Mouse (Mus musculus) hindbrain, embryonic 16.5 days (tissue): ENCODE data around the gene Cpne4. TPM values are rescaled to one million over a fixed set of nuclear protein-coding genes. Genes with fewer than 3 reads are reported as not detected.
A peak's percentile ranks its signal among the peaks of the same experiment; 100 is the strongest.

Experiments used
- ATAC-seq: fragments of 200-750 bp; cut with Nextera tagmentation; 2 replicates; pipeline ENCODE4 v1.8.0; 2017; ENCODE audit warnings: moderate TSS enrichment, moderate library complexity
- H3K27ac ChIP-seq: fragments of 300-500 bp; sonication (generic); 2 replicates; pipeline ENCODE4 v1.5.1; 2014; ENCODE audit warnings: low read depth, mild to moderate bottlenecking, control low read depth, low read length, moderate library complexity
- H3K27me3 ChIP-seq: fragments of 300-500 bp; sonication (generic); replicated peaks from 2 replicates; pipeline ENCODE4 v1.6.1; 2014; ENCODE audit warnings: low read length; ENCODE audit not compliant: control insufficient read depth, insufficient read depth
- H3K36me3 ChIP-seq: fragments of 300-500 bp; sonication (generic); 2 replicates; pipeline ENCODE4 v1.6.1; 2014; ENCODE audit warnings: mild to moderate bottlenecking, low read length, moderate library complexity, mixed read lengths; ENCODE audit not compliant: control insufficient read depth, insufficient read depth
- H3K4me1 ChIP-seq: fragments of 300-500 bp; sonication (generic); 2 replicates; pipeline ENCODE4 v1.6.1; 2014; ENCODE audit warnings: low read depth, low read length; ENCODE audit not compliant: control insufficient read depth, insufficient read depth
- H3K4me2 ChIP-seq: fragments of 300-500 bp; sonication (generic); 2 replicates; pipeline ENCODE4 v1.6.1; 2014; ENCODE audit warnings: mild to moderate bottlenecking, low read length, control low read depth, moderate library complexity
- H3K4me3 ChIP-seq: fragments of 300-500 bp; sonication (generic); 2 replicates; pipeline ENCODE4 v1.5.1; 2014; ENCODE audit warnings: mild to moderate bottlenecking, low read length, control low read depth, moderate library complexity
- H3K9ac ChIP-seq: fragments of 300-500 bp; sonication (generic); 2 replicates; pipeline ENCODE4 v1.6.1; 2014; ENCODE audit warnings: low read depth, mild to moderate bottlenecking, control low read depth, low read length, moderate library complexity
- H3K9me3 ChIP-seq: fragments of 300-500 bp; sonication (generic); 2 replicates; pipeline ENCODE4 v1.6.1; 2014; ENCODE audit warnings: mild to moderate bottlenecking, low read length, moderate library complexity; ENCODE audit not compliant: control insufficient read depth
- WGBS: fragments of 180-500 bp; shearing (Covaris S2); extraction: QIAGEN DNeasy Blood & Tissue Kit; methylation state at CpG from one replicate; pipeline ENCODE4 v1.1.7; 2014; 5-methylcytosine and 5-hydroxymethylcytosine counted together
- polyA plus RNA-seq: library from polyadenylated mRNA; unstranded; fragments of >200 nt; fragmentation: Nextera tagmentation; extraction: Ambion mirVana; gene quantifications from 2 replicates; pipeline ENCODE4 v1.2.1, GENCODE M21; 2015

Gene Cpne4
- polyA plus RNA-seq, 1 experiment from 2014 or later, result 13.0 TPM

GRCm38 (mm10) chr9:105028311-105028710 is 481.2 kb downstream of the Cpne4 start:
- Histone ChIP-seq H3K9me3 (no peaks in the 10 kb centered on the region), H3K27ac (no peak overlapping the region), H3K4me1 (no peaks in the 10 kb centered on the region), H3K4me3 (no peak overlapping the region), H3K4me2 (no peak overlapping the region), H3K9ac (no peak overlapping the region), H3K36me3 (no peaks in the 10 kb centered on the region), H3K27me3 (no peaks in the 10 kb centered on the region)
- no peak for ATAC-seq
- WGBS, result 85% methylated on average over 3 of the region's 3 CpGs

- no peaks in the 10 kb centered on the region for H3K27me3 ChIP-seq
- H3K4me1 ChIP-seq, result no peaks in the 10 kb centered on the region
- H3K27ac ChIP-seq, result no peak overlapping the region
- H3K9ac ChIP-seq, result no peak overlapping the region
- ATAC-seq, result no peak
- no peaks in the 10 kb centered on the region for H3K36me3 ChIP-seq
- no peak overlapping the region for H3K4me2 ChIP-seq
- H3K4me3 ChIP-seq, result no peak overlapping the region
- 56% methylated on average over 9 of the region's 9 CpGs for WGBS
- no peaks in the 10 kb centered on the region for H3K9me3 ChIP-seq
These were observed 485.5 kb downstream of the Cpne4 start for GRCm38 (mm10) chr9:105032572-105032971.

GRCm38 (mm10) chr9:105033641-105034040 is 486.6 kb downstream of the Cpne4 start:
- no peak overlapping the region for H3K4me3 ChIP-seq
- WGBS, result 90% methylated on average over 7 of the region's 7 CpGs

GRCm38 (mm10) chr9:105037847-105038246 is 490.8 kb downstream of the Cpne4 start:
- H3K4me1 ChIP-seq, result no peaks in the 10 kb centered on the region
- H3K9me3 ChIP-seq, result no peaks in the 10 kb centered on the region
- no peak overlapping the region for H3K4me3 ChIP-seq
- 79% methylated on average over 3 of the region's 3 CpGs for WGBS
- no peak overlapping the region for H3K9ac ChIP-seq
- no peaks in the 10 kb centered on the region for H3K36me3 ChIP-seq
- no peak overlapping the region for H3K4me2 ChIP-seq
- no peaks in the 10 kb centered on the region for H3K27me3 ChIP-seq
- no peak overlapping the region for H3K27ac ChIP-seq
- ATAC-seq, result no peak

More at GRCm38 (mm10) chr9:105033641-105034040, 486.6 kb downstream of the Cpne4 start:
- Histone ChIP-seq H3K4me1 (no peaks in the 10 kb centered on the region), H3K36me3 (no peaks in the 10 kb centered on the region), H3K4me2 (no peak overlapping the region), H3K9ac (no peak overlapping the region), H3K27me3 (no peaks in the 10 kb centered on the region), H3K27ac (no peak overlapping the region), H3K9me3 (no peaks in the 10 kb centered on the region)
- ATAC-seq, result no peak

- no peak overlapping the region for H3K4me2 ChIP-seq
- H3K4me3 ChIP-seq, result no peak overlapping the region
- WGBS, result 65% methylated on average over 7 of the region's 7 CpGs
- no peaks in the 10 kb centered on the region for H3K36me3 ChIP-seq
- no peak overlapping the region for H3K9ac ChIP-seq
- H3K27ac ChIP-seq, result no peak overlapping the region
- no peak for ATAC-seq
- H3K27me3 ChIP-seq, result no peaks in the 10 kb centered on the region
- H3K9me3 ChIP-seq, result no peaks in the 10 kb centered on the region
- no peaks in the 10 kb centered on the region; the same call in none of the 2 replicates for H3K4me1 ChIP-seq
These were observed 498.9 kb downstream of the Cpne4 start for GRCm38 (mm10) chr9:105046014-105046413.

GRCm38 (mm10) chr9:105048351-105048750 is 501.3 kb downstream of the Cpne4 start:
- no peaks in the 10 kb centered on the region; the same call in none of the 2 replicates for H3K4me1 ChIP-seq
- no peak overlapping the region for H3K4me3 ChIP-seq
- no peaks in the 10 kb centered on the region for H3K9me3 ChIP-seq
- peak overlapping the region; percentile 72 for H3K27ac ChIP-seq
- ATAC-seq, result peak; percentile 70
- no peaks in the 10 kb centered on the region for H3K27me3 ChIP-seq
- no peaks in the 10 kb centered on the region for H3K36me3 ChIP-seq
- peak overlapping the region; percentile 12; the same call in 1 of the 2 replicates for H3K4me2 ChIP-seq
- no peak overlapping the region for H3K9ac ChIP-seq
- whole genome bisulfite sequencing, result 25% methylated on average over 10 of the region's 10 CpGs

GRCm38 (mm10) chr9:105049636-105050035 is 502.6 kb downstream of the Cpne4 start:
- 63% methylated on average over 2 of the region's 2 CpGs for WGBS
- no peaks in the 10 kb centered on the region for H3K36me3 ChIP-seq
- no peak overlapping the region for H3K9ac ChIP-seq
- no peaks in the 10 kb centered on the region for H3K27me3 ChIP-seq
- H3K4me1 ChIP-seq, result peaks cover 10% of the 10 kb centered on the region
- no peak overlapping the region for H3K4me3 ChIP-seq
- H3K27ac ChIP-seq, result no peak overlapping the region
- H3K4me2 ChIP-seq, result no peak overlapping the region
- H3K9me3 ChIP-seq, result no peaks in the 10 kb centered on the region
- no peak for ATAC-seq

- Histone ChIP-seq H3K36me3 (no peaks in the 10 kb centered on the region), H3K4me1 (peaks cover 11% of the 10 kb centered on the region), H3K9me3 (no peaks in the 10 kb centered on the region), H3K4me2 (no peak overlapping the region), H3K4me3 (no peak overlapping the region), H3K27me3 (no peaks in the 10 kb centered on the region), H3K27ac (no peak overlapping the region), H3K9ac (no peak overlapping the region)
- WGBS, result 67% methylated on average over 2 of the region's 2 CpGs
- no peak for ATAC-seq
These were observed 503.2 kb downstream of the Cpne4 start for GRCm38 (mm10) chr9:105050257-105050656.

GRCm38 (mm10) chr9:105053147-105053557 is 506.1 kb downstream of the Cpne4 start, which contains the start of gene Mrpl3:
Mrpl3 (plus strand) TSS chr9:105053239.
- H3K27me3 ChIP-seq, result no peaks in the 10 kb centered on the region
- peak within 1 kb of the TSS; percentile 77 for H3K27ac ChIP-seq
- H3K9me3 ChIP-seq, result no peaks in the 10 kb centered on the region
- WGBS, result under 1% methylated on average over 31 of the region's 31 CpGs
- H3K36me3 ChIP-seq, result peaks cover 18% of the 10 kb centered on the region
- ATAC-seq, result peak; percentile 72
- peak within 1 kb of the TSS; percentile 99 for H3K9ac ChIP-seq
- H3K4me2 ChIP-seq, result peak within 1 kb of the TSS; percentile 88
- H3K4me3 ChIP-seq, result peak within 1 kb of the TSS; percentile 100
- peaks cover 11% of the 10 kb centered on the region for H3K4me1 ChIP-seq

GRCm38 (mm10) chr9:105053812-105054211 is 506.7 kb downstream of the Cpne4 start:
- H3K4me1 ChIP-seq, result peaks cover 11% of the 10 kb centered on the region
- peak overlapping the region; percentile 100 for H3K4me3 ChIP-seq
- WGBS, result 51% methylated on average over 4 of the region's 4 CpGs
- ATAC-seq, result no peak
- H3K9ac ChIP-seq, result peak overlapping the region; percentile 99
- no peak overlapping the region for H3K27ac ChIP-seq
- peaks cover 20% of the 10 kb centered on the region for H3K36me3 ChIP-seq
- no peaks in the 10 kb centered on the region for H3K9me3 ChIP-seq
- H3K27me3 ChIP-seq, result no peaks in the 10 kb centered on the region
- peak overlapping the region; percentile 88 for H3K4me2 ChIP-seq
